Mouse (Mus musculus): Measurements from ENCODE around the gene Tmco2.

DNA sequence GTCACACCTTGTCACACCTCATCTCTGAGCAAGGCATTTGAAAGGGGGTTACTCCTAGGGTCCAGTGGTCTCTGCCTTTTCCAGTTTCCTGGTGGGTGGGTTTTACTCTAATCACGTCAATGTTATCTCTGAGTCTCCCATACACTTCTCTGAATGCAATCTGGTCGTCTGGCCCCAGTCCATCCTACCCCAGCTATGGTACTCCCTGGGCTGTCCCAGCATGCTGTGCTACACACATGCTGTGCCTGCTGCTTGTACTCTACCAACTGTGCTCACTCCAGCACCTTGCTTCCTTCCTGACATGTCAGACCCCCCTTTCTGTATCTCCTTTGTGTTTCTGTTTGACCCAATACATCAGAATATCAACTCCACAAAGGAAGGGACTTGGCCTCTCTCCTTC lies 52.0 kb downstream of the Tmco2 start:
- no peak for TF ChIP-seq CTCF (conservative IDR thresholded peaks at IDR 0.05; ENCODE audit: insufficient read depth, insufficient read length, low read depth, low read length)
- TF ChIP-seq POLR2A (IDR thresholded peaks at IDR 0.05; ENCODE audit: low read depth, low read length): no peak
